Mouse (Mus musculus) heart, embryonic 12.5 days (tissue): ENCODE measurements around the gene Kdm5a. TPM values are rescaled to one million over a fixed set of nuclear protein-coding genes. Genes with fewer than 3 reads are reported as not detected.

Experiments
- ATAC-seq: fragments of 200-750 bp; cut with Nextera tagmentation; 2 replicates; pipeline ENCODE4 v1.8.0; 2017; ENCODE audit warnings: moderate TSS enrichment, moderate library complexity; ENCODE audit not compliant: insufficient number of reproducible peaks, low FRiP score
- H3K27ac ChIP-seq: fragments of 300-500 bp; sonication (generic); 2 replicates; pipeline ENCODE4 v1.5.1; 2016; ENCODE audit warnings: mild to moderate bottlenecking, moderate library complexity; ENCODE audit not compliant: poor library complexity, severe bottlenecking
- H3K27me3 ChIP-seq: fragments of 300-500 bp; sonication (generic); replicated peaks from 2 replicates; pipeline ENCODE4 v1.6.1; 2016; ENCODE audit warnings: mild to moderate bottlenecking, moderate library complexity
- H3K36me3 ChIP-seq: fragments of 300-500 bp; sonication (generic); 2 replicates; pipeline ENCODE4 v1.6.1; 2016; ENCODE audit warnings: mild to moderate bottlenecking, moderate library complexity
- H3K4me1 ChIP-seq: fragments of 300-500 bp; sonication (generic); replicated peaks from 2 replicates; pipeline ENCODE4 v1.6.1; 2016; ENCODE audit warnings: mild to moderate bottlenecking
- H3K4me2 ChIP-seq: fragments of 300-500 bp; sonication (generic); 2 replicates; pipeline ENCODE4 v1.6.1; 2016; ENCODE audit warnings: mild to moderate bottlenecking, moderate library complexity
- H3K4me3 ChIP-seq: fragments of 300-500 bp; sonication (generic); 2 replicates; pipeline ENCODE4 v1.5.1; 2016; ENCODE audit warnings: mild to moderate bottlenecking
- H3K9ac ChIP-seq: fragments of 300-500 bp; sonication (generic); 2 replicates; pipeline ENCODE4 v1.6.1; 2016; ENCODE audit warnings: mild to moderate bottlenecking, moderate library complexity
- H3K9me3 ChIP-seq: fragments of 300-500 bp; sonication (generic); replicated peaks from 2 replicates; pipeline ENCODE4 v1.6.1; 2016; ENCODE audit warnings: mild to moderate bottlenecking, moderate library complexity
- WGBS: fragments of 180-500 bp; shearing (Covaris S2); methylation state at CpG from one replicate; pipeline ENCODE4 v1.1.7; 2016; 5-methylcytosine and 5-hydroxymethylcytosine counted together
- polyA plus RNA-seq: library from polyadenylated mRNA; unstranded; fragments of >200 nt; fragmentation: Nextera tagmentation; extraction: Ambion mirVana; gene quantifications from 2 replicates; pipeline ENCODE4 v1.2.1, GENCODE M21; 2016

Gene Kdm5a
- polyA plus RNA-seq, 1 experiment from 2014 or later, result 41.7 TPM

GRCm38 (mm10) chr6:120488647-120489046 is 124.7 kb downstream of the Kdm5a start:
- no peak overlapping the region for H3K9ac ChIP-seq
- H3K4me2 ChIP-seq, result no peak overlapping the region
- 52% methylated on average over 3 of the region's 3 CpGs for WGBS
- no peak for ATAC-seq
- H3K36me3 ChIP-seq, result no peaks in the 10 kb centered on the region
- no peaks in the 10 kb centered on the region for H3K9me3 ChIP-seq
- peaks cover 26% of the 10 kb centered on the region for H3K4me1 ChIP-seq
- H3K27me3 ChIP-seq, result peaks cover 36% of the 10 kb centered on the region
- no peak overlapping the region for H3K27ac ChIP-seq
- H3K4me3 ChIP-seq, result no peak overlapping the region

GRCm38 (mm10) chr6:120489461-120489860 is 125.5 kb downstream of the Kdm5a start:
- Histone ChIP-seq H3K4me2 (no peak overlapping the region), H3K4me3 (no peak overlapping the region), H3K27ac (no peak overlapping the region), H3K36me3 (no peaks in the 10 kb centered on the region), H3K27me3 (peaks cover 44% of the 10 kb centered on the region), H3K9me3 (no peaks in the 10 kb centered on the region), H3K4me1 (peaks cover 32% of the 10 kb centered on the region), H3K9ac (no peak overlapping the region)
- WGBS, result 39% methylated on average over 2 of the region's 2 CpGs
- ATAC-seq, result no peak

- H3K27me3 ChIP-seq, result peaks cover 53% of the 10 kb centered on the region
- 59% methylated on average over 7 of the region's 7 CpGs for WGBS
Observed at GRCm38 (mm10) chr6:120491064-120491463, 127.1 kb downstream of the Kdm5a start.

GRCm38 (mm10) chr6:120491862-120492498 is 128.1 kb downstream of the Kdm5a start:
- Histone ChIP-seq H3K36me3 (no peaks in the 10 kb centered on the region), H3K4me1 (peaks cover 26% of the 10 kb centered on the region), H3K4me2 (peak overlapping the region; percentile 100), H3K27ac (no peak overlapping the region), H3K4me3 (peak overlapping the region; percentile 74), H3K27me3 (peaks cover 60% of the 10 kb centered on the region), H3K9ac (no peak overlapping the region), H3K9me3 (no peaks in the 10 kb centered on the region)
- 0 out of 2 replicates have a peak, but pooled peaks have one; percentile 7 for ATAC-seq
- 7% methylated on average over 22 of the region's 22 CpGs for WGBS

More at GRCm38 (mm10) chr6:120491064-120491463, 127.1 kb downstream of the Kdm5a start:
- no peak for ATAC-seq
- H3K4me1 ChIP-seq, result peaks cover 26% of the 10 kb centered on the region
- no peak overlapping the region for H3K4me2 ChIP-seq
- no peaks in the 10 kb centered on the region for H3K9me3 ChIP-seq
- no peak overlapping the region for H3K27ac ChIP-seq
- H3K36me3 ChIP-seq, result no peaks in the 10 kb centered on the region
- no peak overlapping the region for H3K9ac ChIP-seq
- H3K4me3 ChIP-seq, result no peak overlapping the region

GRCm38 (mm10) chr6:120492499-120493373 is 128.8 kb downstream of the Kdm5a start:
- Histone ChIP-seq H3K9ac (peak overlapping the region; percentile 76), H3K4me1 (peaks cover 26% of the 10 kb centered on the region), H3K27me3 (peaks cover 60% of the 10 kb centered on the region), H3K9me3 (no peaks in the 10 kb centered on the region), H3K4me3 (peak overlapping the region; percentile 74), H3K27ac (no peak overlapping the region), H3K4me2 (peak overlapping the region; percentile 100), H3K36me3 (no peaks in the 10 kb centered on the region)
- peak; percentile 41 for ATAC-seq
- 1% methylated on average over 92 of the region's 95 CpGs for WGBS

GRCm38 (mm10) chr6:120493374-120494181 is 129.7 kb downstream of the Kdm5a start, which contains the start of gene Tmem121b:
Gene Tmem121b (minus strand): TSS chr6:120493807.
- Histone ChIP-seq H3K4me1 (peaks cover 26% of the 10 kb centered on the region), H3K4me3 (peak within 1 kb of the TSS; percentile 74), H3K9ac (peak within 1 kb of the TSS; percentile 76), H3K27me3 (peaks cover 60% of the 10 kb centered on the region), H3K36me3 (no peaks in the 10 kb centered on the region), H3K9me3 (no peaks in the 10 kb centered on the region), H3K4me2 (peak within 1 kb of the TSS; percentile 100), H3K27ac (no peak within 1 kb of the TSS)
- ATAC-seq, result peak; percentile 33; the same call in 1 of the 2 replicates
- WGBS, result under 1% methylated on average over 73 of the region's 84 CpGs

Other genes starting within 250 kb of the Kdm5a start
- gene D330020A13Rik, start 69.8 kb upstream of the Kdm5a start, polyA plus RNA-seq, result 0.18 and 0.27 TPM in 2 replicates
- gene B4galnt3, start 69.6 kb upstream of the Kdm5a start, polyA plus RNA-seq, result 0.53 and 0.59 TPM in 2 replicates
- 20.8 and 22.7 TPM in 2 replicates for gene Ccdc77, start 250 bp downstream of the Kdm5a start, polyA plus RNA-seq
- 5.9 and 7.3 TPM in 2 replicates for gene Il17ra, start 99.1 kb downstream of the Kdm5a start, polyA plus RNA-seq
- 0.10 and 0.15 TPM in 2 replicates for gene Tmem121b, start 129.7 kb downstream of the Kdm5a start, polyA plus RNA-seq
- 16.0 and 17.9 TPM in 2 replicates for gene Hdhd5, start 167.2 kb downstream of the Kdm5a start, polyA plus RNA-seq